ENCODE assay signal across 22 mouse cellular contexts in genomic region chr14:27984758-27985157, GRCm38 (mm10).
DNase-seq lines count a peak whose midpoint lies in the region; ATAC-seq and TF ChIP-seq lines count a peak whose summit lies in the region.
"Had no signal": no experiment of that assay in that cellular context is flagged by ENCODE, and none has a peak within 500 bp of the region (broad histone marks: within the 10 kb centered on the region; RNA-seq: fewer than 3 reads in every experiment).

No protein-coding gene starts in this region.

- no peak for ATAC-seq in hindbrain, postnatal 0 days
- no peak for ATAC-seq in hindbrain, embryonic 11.5 days (ENCODE audit: low FRiP score)

- 63% methylated on average over 3 of the region's 3 CpGs for WGBS in hindbrain, postnatal 0 days
- WGBS in hindbrain, embryonic 11.5 days, result 83% methylated on average over 3 of the region's 3 CpGs
- 77% methylated on average over 3 of the region's 3 CpGs for WGBS in lung, adult 2 months

- TF ChIP-seq CTCF in hindbrain, postnatal 0 days (IDR thresholded peaks at IDR 0.05; ENCODE audit: low read depth), result peak; percentile 40; the same call in 1 of the 2 replicates
- TF ChIP-seq CTCF in lung, adult 2 months (IDR thresholded peaks at IDR 0.05; ENCODE audit: insufficient read depth, low read length), result no peak

- no peak overlapping the region for H3K27ac ChIP-seq in hindbrain, postnatal 0 days
- H3K27ac ChIP-seq in hindbrain, embryonic 11.5 days (ENCODE audit: low read depth, low read length), result no peak overlapping the region
- H3K27ac ChIP-seq: embryonic facial prominence, embryonic 13.5 days; hindbrain, embryonic 10.5 days; limb, embryonic 13.5 days; liver, embryonic 13.5 days; lung, embryonic 15.5 days; midbrain, embryonic 10.5 days; stomach, postnatal 0 days had no signal

- H3K9ac ChIP-seq in hindbrain, postnatal 0 days (replicated peaks; ENCODE audit: low read length), result no peak overlapping the region
- H3K9ac ChIP-seq in hindbrain, embryonic 11.5 days (ENCODE audit: low read depth, low read length), result no peak overlapping the region
- H3K9ac ChIP-seq: embryonic facial prominence, embryonic 13.5 days; limb, embryonic 13.5 days; liver, embryonic 13.5 days; lung, embryonic 15.5 days had no signal

- H3K4me3 ChIP-seq in hindbrain, postnatal 0 days (ENCODE audit: low read length), result no peak overlapping the region
- H3K4me3 ChIP-seq in hindbrain, embryonic 11.5 days (ENCODE audit: low read depth, low read length), result no peak overlapping the region
- H3K4me3 ChIP-seq in lung, adult 2 months (replicated peaks; ENCODE audit: extremely low read depth, low read depth, low read length), result no peak overlapping the region
- H3K4me3 ChIP-seq: embryonic facial prominence, embryonic 13.5 days; hindbrain, embryonic 10.5 days; limb, embryonic 13.5 days; liver, embryonic 13.5 days; lung, embryonic 15.5 days; midbrain, embryonic 10.5 days had no signal

- TF ChIP-seq POLR2A in lung, adult 2 months (IDR thresholded peaks at IDR 0.05; ENCODE audit: borderline replicate concordance, extremely low read depth, low read depth, low read length), result no peak

- no peaks in the 10 kb centered on the region for H3K4me1 ChIP-seq in hindbrain, postnatal 0 days (ENCODE audit: insufficient read depth, low read length)
- no peaks in the 10 kb centered on the region for H3K4me1 ChIP-seq in hindbrain, embryonic 11.5 days (replicated peaks; ENCODE audit: control insufficient read depth, insufficient read depth, low read length)
- no peaks in the 10 kb centered on the region for H3K4me1 ChIP-seq in lung, adult 2 months (ENCODE audit: control insufficient read depth, insufficient read depth, low read length)
- H3K4me1 ChIP-seq: hindbrain, embryonic 10.5 days; limb, embryonic 13.5 days; liver, embryonic 13.5 days; lung, embryonic 15.5 days; midbrain, embryonic 10.5 days had no signal

- H3K36me3 ChIP-seq in hindbrain, postnatal 0 days (ENCODE audit: insufficient read depth, low read length), result no peaks in the 10 kb centered on the region
- no peaks in the 10 kb centered on the region for H3K36me3 ChIP-seq in hindbrain, embryonic 11.5 days (ENCODE audit: control insufficient read depth, insufficient read depth, low read length)
- H3K36me3 ChIP-seq: embryonic facial prominence, embryonic 13.5 days; hindbrain, embryonic 10.5 days; limb, embryonic 13.5 days; liver, embryonic 13.5 days; lung, embryonic 15.5 days; midbrain, embryonic 10.5 days had no signal

- peak; percentile 9 for DNase-seq in cerebellum, adult 9-11 months
- DNase-seq in cerebellum, adult 11-12 months, result no peak
- peak; percentile 49 for DNase-seq in hindbrain, postnatal 0 days (ENCODE audit: low spot score)
- no peak for DNase-seq in hindbrain, embryonic 11.5 days (ENCODE audit: low spot score)
- peak; percentile 28 for DNase-seq in right cerebral cortex, adult 18-20 months
- no peak for DNase-seq in right cerebral cortex, adult 2 months (ENCODE audit: low spot score in 2 of 2)
- no peak for DNase-seq in c-Kit-positive CD71-positive TER-119-positive erythroid progenitor cells, embryonic 14.5 days (ENCODE audit: low spot score)
- no peak for DNase-seq in lung, adult 2 months
- DNase-seq: adrenal gland, postnatal 36 days; B cell, adult 2 months; gastrocnemius, postnatal 36 days; kidney, adult 8-10 months; kidney, postnatal 25 days; liver, embryonic 13.5 days; lung, postnatal 4 days; retina, postnatal 1 day had no signal

- H3K9me3 ChIP-seq in hindbrain, postnatal 0 days (ENCODE audit: low read length), result no peaks in the 10 kb centered on the region
- no peaks in the 10 kb centered on the region for H3K9me3 ChIP-seq in hindbrain, embryonic 11.5 days (ENCODE audit: control insufficient read depth, low read length)
- H3K9me3 ChIP-seq: embryonic facial prominence, embryonic 13.5 days; hindbrain, embryonic 10.5 days; limb, embryonic 13.5 days; liver, embryonic 13.5 days; lung, embryonic 15.5 days; midbrain, embryonic 10.5 days had no signal

- H3K4me2 ChIP-seq in hindbrain, postnatal 0 days (ENCODE audit: low read depth, low read length), result no peak overlapping the region
- H3K4me2 ChIP-seq in hindbrain, embryonic 11.5 days (replicated peaks; ENCODE audit: low read depth, low read length), result no peak overlapping the region
- H3K4me2 ChIP-seq: embryonic facial prominence, embryonic 13.5 days; limb, embryonic 13.5 days; liver, embryonic 13.5 days; lung, embryonic 15.5 days had no signal

- H3K27me3 ChIP-seq in hindbrain, postnatal 0 days (ENCODE audit: insufficient read depth, low read length), result no peaks in the 10 kb centered on the region
- H3K27me3 ChIP-seq in hindbrain, embryonic 11.5 days (ENCODE audit: control insufficient read depth, insufficient read depth, low read length), result no peaks in the 10 kb centered on the region; the same call in 1 of the 2 replicates
- H3K27me3 ChIP-seq: embryonic facial prominence, embryonic 13.5 days; liver, embryonic 13.5 days; lung, embryonic 15.5 days had no signal

Comparison
In these comparisons a context has a peak if more than half of its experiments do, and no peak if none do; other contexts are left out.
1. DNase-seq: peak in cerebellum, adult 9-11 months (single experiment), hindbrain, postnatal 0 days (single experiment) and right cerebral cortex, adult 18-20 months (single experiment); none in cerebellum, adult 11-12 months (single experiment), hindbrain, embryonic 11.5 days (single experiment), right cerebral cortex, adult 2 months (0 of 2), c-Kit-positive CD71-positive TER-119-positive erythroid progenitor cells, embryonic 14.5 days (single experiment) and lung, adult 2 months (single experiment).